Mouse (Mus musculus): ENCODE data around the gene Tanc1.

- no peak for TF ChIP-seq CTCF (conservative IDR thresholded peaks at IDR 0.05; ENCODE audit: low read length)
- no peak for TF ChIP-seq POU5F1 (IDR thresholded peaks at IDR 0.05; ENCODE audit: borderline replicate concordance, low read length)
These were observed 111.5 kb downstream of the Tanc1 start for GRCm38 (mm10) chr2:59723311-59723710.

Data from E14TG2a.4 (cell line).